Mouse (Mus musculus): ENCODE results near the gene Tnfrsf1b.

DNA sequence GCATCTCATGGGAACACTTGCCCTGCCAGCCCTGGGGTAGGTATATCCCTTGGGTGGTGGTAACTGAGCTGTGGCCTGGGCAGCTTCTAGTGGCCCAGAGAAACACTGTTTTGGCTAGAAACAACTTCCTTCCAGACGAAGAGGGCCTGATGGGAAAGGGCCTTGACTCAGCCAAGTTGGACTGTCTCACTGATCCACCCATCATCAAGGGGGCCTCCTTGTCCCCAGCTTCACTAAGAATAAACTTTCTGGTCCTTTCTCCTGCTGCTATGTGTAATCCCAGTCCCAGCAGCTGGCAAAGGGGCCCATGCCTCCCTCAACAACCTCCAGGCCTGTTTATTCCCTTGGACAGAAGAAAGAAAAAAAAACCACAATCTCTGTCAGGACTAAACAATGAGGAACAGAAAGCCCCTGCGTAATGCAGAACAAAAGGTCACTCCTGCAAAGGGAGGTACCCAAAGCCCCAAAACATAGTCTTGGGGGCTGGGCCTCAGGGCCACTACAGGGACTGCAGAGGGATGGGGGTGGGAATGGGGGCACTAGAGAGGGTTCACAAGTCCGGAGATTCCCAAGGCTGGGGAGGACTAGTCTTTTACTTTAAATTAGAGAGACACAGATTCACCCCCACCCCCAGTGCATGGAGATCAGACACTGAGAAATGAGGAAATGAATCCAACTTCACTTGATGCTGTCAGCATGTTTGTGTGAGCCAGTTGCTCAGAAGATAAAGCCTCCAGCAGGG lies 13.0 kb downstream of the Tnfrsf1b start:
- TF ChIP-seq CEBPB (IDR thresholded peaks at IDR 0.05; ENCODE audit: insufficient read depth, poor library complexity, severe bottlenecking) (no peak), POLR2A (IDR thresholded peaks at IDR 0.05; ENCODE audit: insufficient read length, low read depth) (no peak)
